Mouse (Mus musculus): Measurements from ENCODE around the gene Nudcd3. TPM values are rescaled to one million over a fixed set of nuclear protein-coding genes. Genes with fewer than 3 reads are reported as not detected.

The Nudcd3 gene
- polyA plus RNA-seq, 1 experiment from 2014 or later, result 40.3 TPM

DNA sequence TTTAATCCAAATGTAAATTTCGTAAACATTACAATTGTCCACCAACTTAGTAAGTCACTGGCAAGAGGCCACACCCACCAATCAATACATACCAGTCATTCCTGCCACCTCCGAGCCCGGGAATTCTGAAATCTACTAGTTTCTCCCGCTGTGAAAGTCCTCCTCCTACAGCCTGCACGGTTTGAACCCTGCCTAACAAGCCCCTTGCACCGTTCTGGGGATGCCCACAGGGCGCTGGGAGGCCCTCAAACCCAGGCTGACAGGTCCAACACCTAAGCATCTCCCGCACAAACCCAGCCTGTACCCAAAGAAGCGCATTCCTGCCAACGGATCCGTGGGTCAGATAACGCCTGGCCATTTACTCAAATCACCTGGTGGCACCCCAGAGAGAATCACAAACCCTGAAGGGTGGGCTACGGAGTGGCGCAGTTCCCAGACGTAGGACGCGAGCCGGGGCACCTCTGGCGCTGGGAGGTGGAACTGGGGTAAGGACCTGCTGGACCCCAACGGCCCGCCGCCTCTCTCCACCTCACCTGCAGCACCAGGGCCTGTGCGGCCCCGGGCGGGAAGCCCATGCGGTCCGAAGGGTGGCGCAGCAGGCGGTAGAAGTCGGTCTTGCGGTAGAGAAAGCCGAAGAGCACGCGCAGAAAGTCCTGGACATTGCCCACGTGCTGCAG, 667 bp downstream of the Nudcd3 start, which contains the start of gene A730071L15Rik:
Gene A730071L15Rik (plus strand): TSS at position 620 of the 677 bp plus-strand sequence.
- H3K4me3 ChIP-seq, result peak within 1 kb of the TSS; percentile 96
- no peaks in the 10 kb centered on the region for H3K9me3 ChIP-seq
- H3K27me3 ChIP-seq, result no peaks in the 10 kb centered on the region
- peak; percentile 54; the same call in 1 of the 2 replicates for ATAC-seq (ENCODE audit: insufficient number of reproducible peaks, low FRiP score, low TSS enrichment, low read depth)
- WGBS, result under 1% methylated on average over 35 of the region's 35 CpGs
- no peaks in the 10 kb centered on the region for H3K36me3 ChIP-seq
- peak within 1 kb of the TSS; percentile 97 for H3K27ac ChIP-seq
- H3K4me2 ChIP-seq, result peak within 1 kb of the TSS; percentile 76
- H3K9ac ChIP-seq, result peak within 1 kb of the TSS; percentile 83
- peaks cover 13% of the 10 kb centered on the region for H3K4me1 ChIP-seq

DNA sequence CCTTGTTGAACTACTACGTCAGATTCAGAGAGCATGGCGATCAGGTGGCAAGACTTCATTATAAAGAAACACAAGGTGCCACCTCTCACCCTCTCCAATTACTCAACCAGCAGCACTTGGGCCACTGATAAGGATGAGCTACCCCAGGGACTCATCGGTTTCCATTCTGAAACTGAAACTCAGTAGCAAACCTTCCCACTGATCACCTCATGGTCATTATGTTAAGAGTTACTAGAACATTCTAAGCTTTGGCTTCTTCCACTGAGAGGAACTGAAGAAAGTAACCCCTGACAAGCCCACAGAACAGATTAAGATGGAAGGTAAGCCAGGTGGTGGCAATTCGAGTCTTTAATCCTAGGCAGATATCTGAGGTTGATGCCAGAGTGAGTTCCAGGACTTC, 1.8 kb downstream of the Nudcd3 start:
- Histone ChIP-seq H3K9me3 (no peaks in the 10 kb centered on the region), H3K27ac (no peak overlapping the region), H3K36me3 (no peaks in the 10 kb centered on the region), H3K4me1 (peaks cover 13% of the 10 kb centered on the region), H3K4me2 (peak overlapping the region; percentile 76), H3K27me3 (no peaks in the 10 kb centered on the region), H3K4me3 (peak overlapping the region; percentile 96), H3K9ac (no peak overlapping the region)
- ATAC-seq (ENCODE audit: insufficient number of reproducible peaks, low FRiP score, low TSS enrichment, low read depth), result no peak
- 89% methylated on average over 4 of the region's 4 CpGs for WGBS

- no peak overlapping the region for H3K4me3 ChIP-seq
- peaks cover 13% of the 10 kb centered on the region for H3K4me1 ChIP-seq
- H3K9ac ChIP-seq, result no peak overlapping the region
- H3K36me3 ChIP-seq, result peaks cover 12% of the 10 kb centered on the region
- H3K4me2 ChIP-seq, result no peak overlapping the region
- WGBS, result 91% methylated on average over 8 of the region's 8 CpGs
- ATAC-seq (ENCODE audit: insufficient number of reproducible peaks, low FRiP score, low TSS enrichment, low read depth), result no peak
- no peaks in the 10 kb centered on the region for H3K27me3 ChIP-seq
- H3K9me3 ChIP-seq, result no peaks in the 10 kb centered on the region
- H3K27ac ChIP-seq, result no peak overlapping the region
These were observed 3.4 kb downstream of the Nudcd3 start for GRCm38 (mm10) chr11:6196780-6197179.

- Histone ChIP-seq H3K9me3 (no peaks in the 10 kb centered on the region), H3K4me2 (no peak overlapping the region), H3K9ac (no peak overlapping the region), H3K27me3 (no peaks in the 10 kb centered on the region), H3K27ac (no peak overlapping the region), H3K4me1 (peaks cover 14% of the 10 kb centered on the region), H3K36me3 (peaks cover 16% of the 10 kb centered on the region), H3K4me3 (no peak overlapping the region)
- ATAC-seq (ENCODE audit: insufficient number of reproducible peaks, low FRiP score, low TSS enrichment, low read depth), result no peak
- 0% methylated on average over 2 of the region's 2 CpGs for WGBS
These were observed 12.3 kb downstream of the Nudcd3 start for GRCm38 (mm10) chr11:6187878-6188277.

- no peak overlapping the region for H3K27ac ChIP-seq
- no peak overlapping the region for H3K9ac ChIP-seq
- 87% methylated on average over 3 of the region's 3 CpGs for WGBS
- no peak for ATAC-seq (ENCODE audit: insufficient number of reproducible peaks, low FRiP score, low TSS enrichment, low read depth)
- peaks cover 11% of the 10 kb centered on the region; the same call in 1 of the 2 replicates for H3K36me3 ChIP-seq
- no peaks in the 10 kb centered on the region for H3K9me3 ChIP-seq
- no peak overlapping the region for H3K4me3 ChIP-seq
- no peaks in the 10 kb centered on the region for H3K27me3 ChIP-seq
- peaks cover 14% of the 10 kb centered on the region for H3K4me1 ChIP-seq
- no peak overlapping the region for H3K4me2 ChIP-seq
These were observed 12.8 kb downstream of the Nudcd3 start for GRCm38 (mm10) chr11:6187399-6187798.

DNA sequence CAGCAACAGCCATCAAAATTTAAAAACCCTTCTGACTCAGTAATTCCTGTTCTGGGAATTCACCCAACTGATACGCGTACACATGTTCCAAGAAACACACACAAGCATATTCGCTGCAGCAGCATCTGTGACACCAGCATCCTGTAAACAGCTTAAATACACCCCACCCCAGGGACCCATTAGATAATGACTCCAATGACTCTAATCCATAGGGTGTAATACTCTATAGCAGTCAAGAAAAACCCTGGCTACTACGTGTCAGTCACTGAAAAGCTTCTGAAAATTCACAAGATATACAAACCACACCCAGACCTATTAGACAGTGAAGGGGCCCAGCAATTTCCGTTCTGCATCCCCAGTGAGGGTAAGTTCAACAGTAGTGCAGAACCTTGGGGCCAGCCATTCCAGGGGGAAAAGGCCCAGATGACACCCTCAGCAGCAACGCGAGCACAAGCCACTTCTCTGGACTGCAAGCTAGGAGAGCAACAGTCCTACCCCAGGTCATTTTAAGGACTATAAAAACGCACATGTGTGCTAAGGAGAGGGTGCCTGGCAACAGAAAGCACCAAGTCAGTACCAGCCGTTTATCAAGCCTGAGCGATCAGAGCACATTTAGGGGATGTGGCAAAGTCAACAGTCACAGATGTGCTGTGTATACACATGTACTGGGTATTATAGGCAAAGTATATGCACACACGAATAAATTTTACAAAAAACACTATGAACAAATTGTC, 15.8 kb downstream of the Nudcd3 start:
- Histone ChIP-seq H3K4me1 (peaks cover 14% of the 10 kb centered on the region), H3K27me3 (no peaks in the 10 kb centered on the region), H3K9me3 (no peaks in the 10 kb centered on the region), H3K27ac (no peak overlapping the region), H3K36me3 (0 out of 2 replicates have a peak, but pooled peaks cover 5% of the 10 kb centered on the region), H3K4me3 (no peak overlapping the region), H3K9ac (no peak overlapping the region), H3K4me2 (no peak overlapping the region)
- 50% methylated on average over 11 of the region's 11 CpGs for WGBS
- ATAC-seq (ENCODE audit: insufficient number of reproducible peaks, low FRiP score, low TSS enrichment, low read depth), result no peak

GRCm38 (mm10) chr11:6183246-6183645, 17.0 kb downstream of the Nudcd3 start:
- peaks cover 21% of the 10 kb centered on the region for H3K4me1 ChIP-seq
- no peak overlapping the region for H3K4me2 ChIP-seq
- H3K9ac ChIP-seq, result no peak overlapping the region
- WGBS, result 88% methylated on average over 2 of the region's 2 CpGs
- H3K4me3 ChIP-seq, result no peak overlapping the region
- H3K9me3 ChIP-seq, result no peaks in the 10 kb centered on the region
- H3K27ac ChIP-seq, result no peak overlapping the region
- no peak for ATAC-seq (ENCODE audit: insufficient number of reproducible peaks, low FRiP score, low TSS enrichment, low read depth)
- 0 out of 2 replicates have a peak, but pooled peaks cover 5% of the 10 kb centered on the region for H3K36me3 ChIP-seq
- H3K27me3 ChIP-seq, result no peaks in the 10 kb centered on the region

DNA sequence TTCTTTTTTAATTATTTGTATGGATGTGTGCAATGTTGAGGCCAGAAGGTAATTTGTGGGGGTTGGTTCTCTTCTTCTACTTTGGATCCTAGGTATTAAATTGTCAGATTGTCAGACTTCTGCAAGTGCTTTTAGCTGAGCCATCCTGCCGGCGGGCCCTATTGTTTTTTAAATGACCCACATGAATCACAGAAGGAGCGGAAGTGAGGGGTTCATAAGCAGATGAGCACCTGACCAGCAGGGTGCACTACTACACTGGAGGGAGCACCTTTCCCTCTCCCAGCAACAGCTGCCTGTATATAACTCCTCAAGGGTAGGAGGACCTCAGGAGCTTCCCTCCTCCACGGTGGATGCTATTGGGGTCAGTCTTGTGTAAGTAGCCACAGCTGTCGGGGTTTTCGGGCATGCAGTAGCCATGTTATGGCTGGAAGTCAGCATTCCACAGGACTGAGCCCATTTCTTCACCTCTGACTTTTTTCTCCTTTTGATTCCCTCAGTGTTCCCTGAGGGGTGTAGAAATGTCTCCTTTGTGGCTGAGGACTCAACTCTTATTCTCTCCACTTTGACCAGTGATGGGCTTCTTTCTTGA, 19.3 kb downstream of the Nudcd3 start:
- Histone ChIP-seq H3K27me3 (no peaks in the 10 kb centered on the region), H3K9me3 (no peaks in the 10 kb centered on the region), H3K4me1 (peaks cover 22% of the 10 kb centered on the region), H3K4me2 (no peak overlapping the region), H3K9ac (no peak overlapping the region), H3K36me3 (no peaks in the 10 kb centered on the region), H3K27ac (no peak overlapping the region), H3K4me3 (no peak overlapping the region)
- no peak for ATAC-seq (ENCODE audit: insufficient number of reproducible peaks, low FRiP score, low TSS enrichment, low read depth)
- WGBS, result 62% methylated on average over 6 of the region's 6 CpGs

DNA sequence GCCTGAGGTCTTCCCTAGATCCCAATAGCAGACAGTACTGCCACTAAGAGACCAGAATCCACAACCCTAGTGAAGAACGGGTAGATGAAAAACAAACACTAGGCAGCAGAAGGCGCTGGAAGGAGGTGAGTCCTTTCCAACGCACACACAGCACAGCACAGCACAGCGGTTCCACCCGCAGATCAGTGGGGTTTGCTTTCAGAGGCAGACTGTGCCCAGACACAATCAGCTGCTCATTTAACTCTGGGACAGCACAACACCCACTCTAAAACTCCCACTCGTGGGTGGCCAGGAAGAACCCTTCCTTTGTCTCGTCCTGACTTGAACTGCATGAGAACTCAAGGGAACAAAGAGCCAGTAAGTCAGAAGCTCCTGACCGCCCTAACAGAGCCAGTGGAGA, 21.0 kb downstream of the Nudcd3 start:
- Histone ChIP-seq H3K4me2 (no peak overlapping the region), H3K4me3 (no peak overlapping the region), H3K36me3 (no peaks in the 10 kb centered on the region), H3K27me3 (no peaks in the 10 kb centered on the region), H3K9me3 (no peaks in the 10 kb centered on the region), H3K4me1 (peaks cover 17% of the 10 kb centered on the region), H3K9ac (no peak overlapping the region), H3K27ac (peak overlapping the region; percentile 43)
- WGBS, result 30% methylated on average over 8 of the region's 8 CpGs
- ATAC-seq (ENCODE audit: insufficient number of reproducible peaks, low FRiP score, low TSS enrichment, low read depth), result no peak

- no peaks in the 10 kb centered on the region for H3K36me3 ChIP-seq
- no peak overlapping the region for H3K9ac ChIP-seq
- H3K27ac ChIP-seq, result peak overlapping the region; percentile 43; the same call in 1 of the 2 replicates
- H3K9me3 ChIP-seq, result no peaks in the 10 kb centered on the region
- peaks cover 14% of the 10 kb centered on the region for H3K4me1 ChIP-seq
- ATAC-seq (ENCODE audit: insufficient number of reproducible peaks, low FRiP score, low TSS enrichment, low read depth), result no peak
- H3K4me3 ChIP-seq, result no peak overlapping the region
- no peak overlapping the region for H3K4me2 ChIP-seq
- WGBS, result 22% methylated on average over 2 of the region's 2 CpGs
- no peaks in the 10 kb centered on the region for H3K27me3 ChIP-seq
These were observed 21.5 kb downstream of the Nudcd3 start for GRCm38 (mm10) chr11:6178673-6179166.

GRCm38 (mm10) chr11:6177781-6178420, 22.3 kb downstream of the Nudcd3 start:
- Histone ChIP-seq H3K9ac (no peak overlapping the region), H3K36me3 (no peaks in the 10 kb centered on the region), H3K9me3 (no peaks in the 10 kb centered on the region), H3K4me2 (no peak overlapping the region), H3K4me3 (no peak overlapping the region), H3K4me1 (peaks cover 14% of the 10 kb centered on the region), H3K27me3 (no peaks in the 10 kb centered on the region), H3K27ac (no peak overlapping the region)
- ATAC-seq (ENCODE audit: insufficient number of reproducible peaks, low FRiP score, low TSS enrichment, low read depth), result no peak
- WGBS, result 75% methylated on average over 8 of the region's 8 CpGs
